Mouse (Mus musculus): ENCODE results near the gene Rhobtb1.

Gene Rhobtb1

GRCm38 (mm10) chr10:69248261-69249160 lies 97.3 kb downstream of the Rhobtb1 start:
- no peak for DNase-seq

- DNase-seq: no peak
These were observed 100.0 kb downstream of the Rhobtb1 start for GRCm38 (mm10) chr10:69251254-69251653.

- no peak for DNase-seq
These were observed 101.2 kb downstream of the Rhobtb1 start for GRCm38 (mm10) chr10:69252112-69253074.

GRCm38 (mm10) chr10:69253075-69253685 lies 101.9 kb downstream of the Rhobtb1 start:
- DNase-seq: no peak

GRCm38 (mm10) chr10:69253686-69254080 lies 102.4 kb downstream of the Rhobtb1 start:
- no peak for DNase-seq

- peak; percentile 49 to 51 for DNase-seq
These were observed 103.2 kb downstream of the Rhobtb1 start for GRCm38 (mm10) chr10:69254390-69254847.

- DNase-seq: no peak
These were observed 104.4 kb downstream of the Rhobtb1 start for GRCm38 (mm10) chr10:69255594-69255993.

- DNase-seq: no peak
These were observed 106.4 kb downstream of the Rhobtb1 start for GRCm38 (mm10) chr10:69257592-69258133.

- DNase-seq: no peak
These were observed 107.4 kb downstream of the Rhobtb1 start for GRCm38 (mm10) chr10:69258588-69258987.

GRCm38 (mm10) chr10:69259161-69259560 lies 107.9 kb downstream of the Rhobtb1 start:
- no peak for DNase-seq

- no peak for DNase-seq
These were observed 108.7 kb downstream of the Rhobtb1 start for GRCm38 (mm10) chr10:69259929-69260328.

GRCm38 (mm10) chr10:69262918-69263822 lies 111.9 kb downstream of the Rhobtb1 start:
- DNase-seq: no peak

GRCm38 (mm10) chr10:69263906-69264305 lies 112.7 kb downstream of the Rhobtb1 start:
- DNase-seq: no peak

GRCm38 (mm10) chr10:69265421-69265820 lies 114.2 kb downstream of the Rhobtb1 start:
- DNase-seq: no peak

GRCm38 (mm10) chr10:69268061-69268643 lies 116.9 kb downstream of the Rhobtb1 start:
- DNase-seq: no peak

GRCm38 (mm10) chr10:69271436-69271835 lies 120.2 kb downstream of the Rhobtb1 start:
- DNase-seq: no peak

- DNase-seq: no peak
These were observed 123.0 kb downstream of the Rhobtb1 start for GRCm38 (mm10) chr10:69274275-69274674.

GRCm38 (mm10) chr10:69274705-69275104 lies 123.5 kb downstream of the Rhobtb1 start:
- DNase-seq: no peak

GRCm38 (mm10) chr10:69275811-69276775 lies 124.9 kb downstream of the Rhobtb1 start:
- DNase-seq: no peak

Data from cerebellum, postnatal 10 days (tissue).